17 mouse cellular contexts compared by ENCODE assay signal in the genomic region with DNA sequence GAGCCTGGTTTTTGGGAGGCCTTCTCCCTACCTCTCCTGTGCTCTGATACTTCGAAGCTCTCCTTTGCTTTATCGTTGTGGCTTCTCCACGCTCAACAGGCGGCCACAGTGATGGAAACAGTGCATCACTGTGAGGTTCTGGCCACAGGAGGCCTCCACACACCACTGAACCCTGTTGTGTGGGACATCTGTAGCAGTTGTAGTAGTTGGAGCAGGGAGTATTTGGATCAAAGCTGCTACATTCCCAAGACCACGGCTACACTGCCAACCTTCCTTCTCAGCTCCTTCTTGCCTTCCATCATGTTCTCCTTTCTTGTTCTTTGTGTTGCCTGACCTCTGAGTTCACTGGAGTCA. TPM values are rescaled to one million over a fixed set of nuclear protein-coding genes. Genes with fewer than 3 reads are reported as not detected.
DNase-seq lines count a peak whose midpoint lies in the region; ATAC-seq and TF ChIP-seq lines count a peak whose summit lies in the region.
"Had no signal": no experiment of that assay in that cellular context is flagged by ENCODE, and none has a peak within 500 bp of the region (broad histone marks: within the 10 kb centered on the region; RNA-seq: fewer than 3 reads in every experiment).

No protein-coding gene starts in this region.

- no peak overlapping the region for H3K9ac ChIP-seq in forebrain, embryonic 13.5 days
- H3K9ac ChIP-seq in kidney, postnatal 0 days (ENCODE audit: low read depth, low read length), result no peak overlapping the region
- H3K9ac ChIP-seq: embryonic facial prominence, embryonic 15.5 days; lung, embryonic 15.5 days; midbrain, embryonic 15.5 days; neural tube, embryonic 13.5 days had no signal

- no peak for TF ChIP-seq POLR2A in testis, adult 2 months (IDR thresholded peaks at IDR 0.05; ENCODE audit: control insufficient read depth, low read depth, low read length)

- H3K9me3 ChIP-seq in forebrain, embryonic 10.5 days, result no peaks in the 10 kb centered on the region
- no peaks in the 10 kb centered on the region for H3K9me3 ChIP-seq in forebrain, embryonic 13.5 days (replicated peaks)
- H3K9me3 ChIP-seq in kidney, postnatal 0 days (replicated peaks; ENCODE audit: low read length), result no peaks in the 10 kb centered on the region
- H3K9me3 ChIP-seq: embryonic facial prominence, embryonic 15.5 days; G1E; lung, embryonic 15.5 days; midbrain, embryonic 15.5 days; neural tube, embryonic 13.5 days had no signal

- no peak overlapping the region for H3K4me3 ChIP-seq in forebrain, embryonic 10.5 days
- H3K4me3 ChIP-seq in forebrain, embryonic 13.5 days, result no peak overlapping the region
- no peak overlapping the region for H3K4me3 ChIP-seq in kidney, postnatal 0 days (replicated peaks; ENCODE audit: low read depth, low read length)
- H3K4me3 ChIP-seq in testis, adult 2 months (ENCODE audit: control insufficient read depth, low read depth, low read length), result no peak overlapping the region
- H3K4me3 ChIP-seq: embryonic facial prominence, embryonic 15.5 days; lung, embryonic 15.5 days; midbrain, embryonic 15.5 days; neural tube, embryonic 13.5 days had no signal

- no peak overlapping the region for H3K4me2 ChIP-seq in forebrain, embryonic 13.5 days
- H3K4me2 ChIP-seq in kidney, postnatal 0 days (ENCODE audit: low read length), result no peak overlapping the region
- H3K4me2 ChIP-seq: embryonic facial prominence, embryonic 15.5 days; lung, embryonic 15.5 days; midbrain, embryonic 15.5 days; neural tube, embryonic 13.5 days had no signal

- no peak for DNase-seq in forebrain, embryonic 10.5 days (ENCODE audit: extremely low spot score, low spot score)
- no peak for DNase-seq in kidney, postnatal 0 days (ENCODE audit: low spot score)
- DNase-seq in kidney, postnatal 25 days, result no peak
- DNase-seq in testis, postnatal 14 days (ENCODE audit: low spot score), result no peak
- no peak for DNase-seq in thymus, postnatal 25 days
- no peak for DNase-seq in adrenal gland, postnatal 10 days
- DNase-seq: cerebellum, adult 9-10 months; heart, postnatal 14 days; retina, postnatal 1 day had no signal

- H3K27ac ChIP-seq in forebrain, embryonic 10.5 days, result peak overlapping the region; percentile 51; the same call in 1 of the 2 replicates
- no peak overlapping the region for H3K27ac ChIP-seq in forebrain, embryonic 13.5 days
- H3K27ac ChIP-seq in kidney, postnatal 0 days, result no peak overlapping the region
- H3K27ac ChIP-seq in testis, adult 2 months (ENCODE audit: control insufficient read depth, insufficient read depth, low read depth, low read length), result no peak overlapping the region
- H3K27ac ChIP-seq: embryonic facial prominence, embryonic 15.5 days; lung, embryonic 15.5 days; midbrain, embryonic 15.5 days; neural tube, embryonic 13.5 days had no signal

- TF ChIP-seq CTCF in kidney, postnatal 0 days (IDR thresholded peaks at IDR 0.05; ENCODE audit: low read depth), result peak; percentile 54
- peak; percentile 27; the same call in 1 of the 2 replicates for TF ChIP-seq CTCF in testis, adult 2 months (IDR thresholded peaks at IDR 0.05; ENCODE audit: control insufficient read depth, insufficient read depth, insufficient replicate concordance, low read depth, low read length)

- H3K27me3 ChIP-seq in forebrain, embryonic 10.5 days (ENCODE audit: poor library complexity, severe bottlenecking), result peaks cover 11% of the 10 kb centered on the region
- no peaks in the 10 kb centered on the region for H3K27me3 ChIP-seq in forebrain, embryonic 13.5 days
- H3K27me3 ChIP-seq in kidney, postnatal 0 days (ENCODE audit: insufficient read depth, low read length), result no peaks in the 10 kb centered on the region
- H3K27me3 ChIP-seq in testis, adult 2 months (ENCODE audit: control insufficient read depth, insufficient read depth, low read length), result no peaks in the 10 kb centered on the region
- H3K27me3 ChIP-seq: embryonic facial prominence, embryonic 15.5 days; lung, embryonic 15.5 days; midbrain, embryonic 15.5 days; neural tube, embryonic 13.5 days had no signal

- 58% methylated on average over 5 of the region's 5 CpGs for WGBS in forebrain, embryonic 10.5 days
- 60% methylated on average over 5 of the region's 5 CpGs for WGBS in forebrain, embryonic 13.5 days
- WGBS in kidney, postnatal 0 days, result 66% methylated on average over 5 of the region's 5 CpGs

- no peak for ATAC-seq in forebrain, embryonic 13.5 days
- ATAC-seq in kidney, postnatal 0 days (replicated peaks; ENCODE audit: low FRiP score, low read depth), result no peak
- ATAC-seq: forebrain, embryonic 16.5 days; midbrain, embryonic 15.5 days had no signal

- H3K4me1 ChIP-seq in forebrain, embryonic 10.5 days, result peaks cover 44% of the 10 kb centered on the region
- H3K4me1 ChIP-seq in forebrain, embryonic 13.5 days, result peaks cover 14% of the 10 kb centered on the region
- peaks cover 16% of the 10 kb centered on the region for H3K4me1 ChIP-seq in kidney, postnatal 0 days (replicated peaks; ENCODE audit: insufficient read depth, low read length)
- H3K4me1 ChIP-seq in testis, adult 2 months (ENCODE audit: control insufficient read depth, insufficient read depth, low read length), result peaks cover 8% of the 10 kb centered on the region

- no peaks in the 10 kb centered on the region for H3K36me3 ChIP-seq in forebrain, embryonic 10.5 days (replicated peaks)
- H3K36me3 ChIP-seq in forebrain, embryonic 13.5 days (ENCODE audit: poor library complexity, severe bottlenecking), result no peaks in the 10 kb centered on the region
- no peaks in the 10 kb centered on the region for H3K36me3 ChIP-seq in kidney, postnatal 0 days (ENCODE audit: insufficient read depth, low read length)
- H3K36me3 ChIP-seq in testis, adult 2 months (ENCODE audit: control insufficient read depth, insufficient read depth, low read length), result no peaks in the 10 kb centered on the region
- H3K36me3 ChIP-seq: embryonic facial prominence, embryonic 15.5 days; G1E; lung, embryonic 15.5 days; midbrain, embryonic 15.5 days; neural tube, embryonic 13.5 days had no signal

RNA-seq across cellular contexts. Expression of a gene that starts 55.0 kb away (rescaled TPM):
- polyA plus RNA-seq in forebrain, embryonic 10.5 days (2016; fragmentation: Nextera tagmentation; extraction: Ambion mirVana), result 9.4 and 9.6 TPM in 2 replicates
- polyA plus RNA-seq in forebrain, embryonic 13.5 days (2015; fragmentation: Nextera tagmentation; extraction: Ambion mirVana), result 2.8 and 3.4 TPM in 2 replicates
- 15.2 and 17.9 TPM in 2 replicates for polyA plus RNA-seq in kidney, postnatal 0 days (2015; fragmentation: Nextera tagmentation; extraction: Ambion mirVana)
- polyA plus RNA-seq in testis, adult 2 months (2012; rRNA removed), result 1.4 and 1.5 TPM in 2 replicates
- total RNA-seq in adrenal gland, postnatal 10 days (2021), result 10 to 100 TPM; 12.6 to 18.3 TPM
